Mouse (Mus musculus): ENCODE data around the gene Msi2.

The Msi2 gene

GRCm38 (mm10) chr11:88334893-88335292 is 383.4 kb downstream of the Msi2 start:
- no peak for DNase-seq

GRCm38 (mm10) chr11:88332309-88332934 is 385.9 kb downstream of the Msi2 start:
- DNase-seq, result no peak

- no peak for DNase-seq
These were observed 386.6 kb downstream of the Msi2 start for GRCm38 (mm10) chr11:88331722-88332121.

- no peak for DNase-seq
These were observed 387.5 kb downstream of the Msi2 start for GRCm38 (mm10) chr11:88330799-88331198.

GRCm38 (mm10) chr11:88328813-88329595 is 389.3 kb downstream of the Msi2 start:
- no peak for DNase-seq

- DNase-seq, result no peak
These were observed 391.3 kb downstream of the Msi2 start for GRCm38 (mm10) chr11:88327016-88327415.

- DNase-seq, result no peak
These were observed 399.5 kb downstream of the Msi2 start for GRCm38 (mm10) chr11:88318850-88319249.

GRCm38 (mm10) chr11:88315393-88315792 is 402.9 kb downstream of the Msi2 start:
- no peak for DNase-seq

- no peak for DNase-seq
These were observed 403.8 kb downstream of the Msi2 start for GRCm38 (mm10) chr11:88314471-88314870.

GRCm38 (mm10) chr11:88313512-88313911 is 404.8 kb downstream of the Msi2 start:
- no peak for DNase-seq

GRCm38 (mm10) chr11:88311606-88312005 is 406.7 kb downstream of the Msi2 start:
- DNase-seq, result no peak

- DNase-seq, result no peak
These were observed 407.5 kb downstream of the Msi2 start for GRCm38 (mm10) chr11:88310773-88311172.

- DNase-seq, result no peak
These were observed 409.1 kb downstream of the Msi2 start for GRCm38 (mm10) chr11:88309059-88309700.

- DNase-seq, result no peak
These were observed 410.4 kb downstream of the Msi2 start for GRCm38 (mm10) chr11:88307616-88308543.

- no peak for DNase-seq
These were observed 412.6 kb downstream of the Msi2 start for GRCm38 (mm10) chr11:88305759-88306158.

- no peak for DNase-seq
These were observed 416.7 kb downstream of the Msi2 start for GRCm38 (mm10) chr11:88301619-88302018.

- DNase-seq, result no peak
These were observed 419.0 kb downstream of the Msi2 start for GRCm38 (mm10) chr11:88299345-88299744.

GRCm38 (mm10) chr11:88297526-88297925 is 420.8 kb downstream of the Msi2 start:
- no peak for DNase-seq

- DNase-seq, result no peak
These were observed 423.0 kb downstream of the Msi2 start for GRCm38 (mm10) chr11:88295298-88295697.

- no peak for DNase-seq
These were observed 424.0 kb downstream of the Msi2 start for GRCm38 (mm10) chr11:88294394-88294710.

GRCm38 (mm10) chr11:88293631-88294393 is 424.5 kb downstream of the Msi2 start, which contains the start of gene Ccdc182:
Gene Ccdc182, plus strand, starts transcription at chr11:88294058.
- no peak for DNase-seq

GRCm38 (mm10) chr11:88291688-88292087 is 426.6 kb downstream of the Msi2 start:
- no peak for DNase-seq

Measured in cerebellum, adult 8-10 months (tissue).